Mouse (Mus musculus): ENCODE measurements around the gene Cxcl17. TPM values are rescaled to one million over a fixed set of nuclear protein-coding genes. Genes with fewer than 3 reads are reported as not detected.

Cxcl17 gene
- total and polyA plus RNA-seq, 2 experiments: not detected

DNA sequence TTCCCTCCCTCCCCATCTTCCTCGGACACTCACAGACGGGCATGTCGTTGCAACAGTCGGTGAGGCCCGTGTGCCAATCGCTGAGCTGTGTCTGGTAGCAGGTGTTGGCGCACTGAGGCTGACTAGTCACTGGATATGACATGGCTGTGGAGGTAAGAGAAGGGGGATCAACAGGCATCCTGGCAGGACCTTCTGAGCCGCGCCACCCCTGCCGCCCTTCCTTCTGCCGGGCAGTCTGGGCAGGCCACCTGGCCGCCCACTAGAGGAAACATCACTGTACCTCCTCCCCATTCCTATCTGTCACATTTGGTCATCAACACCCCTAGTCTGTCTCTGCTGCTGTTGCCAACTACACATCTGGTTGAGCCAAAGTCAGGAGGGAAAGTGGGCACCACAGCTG, 44.4 kb downstream of the Cxcl17 start:
- H3K27ac ChIP-seq (replicated peaks; ENCODE audit: insufficient read depth, low read depth, low read length): no peak overlapping the region
- no peaks in the 10 kb centered on the region for H3K79me2 ChIP-seq (ENCODE audit: control insufficient read depth, insufficient read depth, low read length)
- H3K27me3 ChIP-seq (ENCODE audit: control insufficient read depth, insufficient read depth, low read length): peaks cover 14% of the 10 kb centered on the region
- no peaks in the 10 kb centered on the region for H3K4me1 ChIP-seq (ENCODE audit: control insufficient read depth, insufficient read depth, low read length)
- no peak for DNase-seq (ENCODE audit: extremely low read depth, low read depth, low spot score)
- H3K9ac ChIP-seq (ENCODE audit: low read depth, low read length): no peak overlapping the region
- TF ChIP-seq POLR2A (IDR thresholded peaks at IDR 0.05; ENCODE audit: extremely low read depth, insufficient read depth, low read length) (no peak), CTCF (IDR thresholded peaks at IDR 0.05; ENCODE audit: low read depth, low read length) (no peak)
- H3K4me3 ChIP-seq (ENCODE audit: insufficient read depth, low read depth, low read length): no peak overlapping the region
- WGBS: 26% methylated on average over 12 of the region's 12 CpGs
- no peaks in the 10 kb centered on the region for H3K36me3 ChIP-seq (ENCODE audit: control insufficient read depth, insufficient read depth, low read length)

- H3K27me3 ChIP-seq (ENCODE audit: control insufficient read depth, insufficient read depth, low read length): peaks cover 14% of the 10 kb centered on the region
- 4% methylated on average over 33 of the region's 33 CpGs for WGBS
These were observed 44.9 kb downstream of the Cxcl17 start for GRCm38 (mm10) chr7:25367632-25368293.

GRCm38 (mm10) chr7:25365937-25366625, 46.6 kb downstream of the Cxcl17 start:
- Histone ChIP-seq H3K79me2 (ENCODE audit: control insufficient read depth, insufficient read depth, low read length) (no peaks in the 10 kb centered on the region), H3K4me3 (ENCODE audit: insufficient read depth, low read depth, low read length) (no peak overlapping the region), H3K9ac (ENCODE audit: low read depth, low read length) (no peak overlapping the region), H3K36me3 (ENCODE audit: control insufficient read depth, insufficient read depth, low read length) (no peaks in the 10 kb centered on the region), H3K27ac (replicated peaks; ENCODE audit: insufficient read depth, low read depth, low read length) (no peak overlapping the region), H3K4me1 (ENCODE audit: control insufficient read depth, insufficient read depth, low read length) (no peaks in the 10 kb centered on the region), H3K27me3 (ENCODE audit: control insufficient read depth, insufficient read depth, low read length) (peaks cover 14% of the 10 kb centered on the region)
- DNase-seq (ENCODE audit: extremely low read depth, low read depth, low spot score): no peak
- WGBS: 55% methylated on average over 13 of the region's 13 CpGs
- TF ChIP-seq POLR2A (IDR thresholded peaks at IDR 0.05; ENCODE audit: extremely low read depth, insufficient read depth, low read length) (no peak), CTCF (IDR thresholded peaks at IDR 0.05; ENCODE audit: low read depth, low read length) (no peak)

More at GRCm38 (mm10) chr7:25367632-25368293, 44.9 kb downstream of the Cxcl17 start:
- Histone ChIP-seq H3K4me3 (ENCODE audit: insufficient read depth, low read depth, low read length) (no peak overlapping the region), H3K9ac (ENCODE audit: low read depth, low read length) (no peak overlapping the region), H3K36me3 (ENCODE audit: control insufficient read depth, insufficient read depth, low read length) (no peaks in the 10 kb centered on the region), H3K27ac (replicated peaks; ENCODE audit: insufficient read depth, low read depth, low read length) (no peak overlapping the region), H3K79me2 (ENCODE audit: control insufficient read depth, insufficient read depth, low read length) (no peaks in the 10 kb centered on the region), H3K4me1 (ENCODE audit: control insufficient read depth, insufficient read depth, low read length) (no peaks in the 10 kb centered on the region)
- DNase-seq (ENCODE audit: extremely low read depth, low read depth, low spot score): no peak
- peak; percentile 67 for TF ChIP-seq CTCF (IDR thresholded peaks at IDR 0.05; ENCODE audit: low read depth, low read length)
- TF ChIP-seq POLR2A (IDR thresholded peaks at IDR 0.05; ENCODE audit: extremely low read depth, insufficient read depth, low read length): no peak

- Histone ChIP-seq H3K4me1 (ENCODE audit: control insufficient read depth, insufficient read depth, low read length) (no peaks in the 10 kb centered on the region), H3K79me2 (ENCODE audit: control insufficient read depth, insufficient read depth, low read length) (no peaks in the 10 kb centered on the region), H3K27me3 (ENCODE audit: control insufficient read depth, insufficient read depth, low read length) (peaks cover 9% of the 10 kb centered on the region), H3K9ac (ENCODE audit: low read depth, low read length) (no peak overlapping the region), H3K27ac (replicated peaks; ENCODE audit: insufficient read depth, low read depth, low read length) (no peak overlapping the region), H3K36me3 (ENCODE audit: control insufficient read depth, insufficient read depth, low read length) (no peaks in the 10 kb centered on the region), H3K4me3 (ENCODE audit: insufficient read depth, low read depth, low read length) (no peak overlapping the region)
- 94% methylated on average over 17 of the region's 17 CpGs for WGBS
- TF ChIP-seq POLR2A (IDR thresholded peaks at IDR 0.05; ENCODE audit: extremely low read depth, insufficient read depth, low read length): no peak
- TF ChIP-seq CTCF (IDR thresholded peaks at IDR 0.05; ENCODE audit: low read depth, low read length): no peak
- no peak for DNase-seq (ENCODE audit: extremely low read depth, low read depth, low spot score)
These were observed 49.1 kb downstream of the Cxcl17 start for GRCm38 (mm10) chr7:25363632-25364031.

- Histone ChIP-seq H3K27ac (replicated peaks; ENCODE audit: insufficient read depth, low read depth, low read length) (no peak overlapping the region), H3K36me3 (ENCODE audit: control insufficient read depth, insufficient read depth, low read length) (no peaks in the 10 kb centered on the region), H3K9ac (ENCODE audit: low read depth, low read length) (no peak overlapping the region), H3K27me3 (ENCODE audit: control insufficient read depth, insufficient read depth, low read length) (peaks cover 4% of the 10 kb centered on the region), H3K4me1 (ENCODE audit: control insufficient read depth, insufficient read depth, low read length) (no peaks in the 10 kb centered on the region), H3K4me3 (ENCODE audit: insufficient read depth, low read depth, low read length) (no peak overlapping the region), H3K79me2 (ENCODE audit: control insufficient read depth, insufficient read depth, low read length) (no peaks in the 10 kb centered on the region)
- no peak for TF ChIP-seq POLR2A (IDR thresholded peaks at IDR 0.05; ENCODE audit: extremely low read depth, insufficient read depth, low read length)
- TF ChIP-seq CTCF (IDR thresholded peaks at IDR 0.05; ENCODE audit: low read depth, low read length): peak; percentile 43; the same call in 1 of the 2 replicates
- WGBS: 86% methylated on average over 19 of the region's 19 CpGs
- no peak for DNase-seq (ENCODE audit: extremely low read depth, low read depth, low spot score)
These were observed 49.5 kb downstream of the Cxcl17 start for GRCm38 (mm10) chr7:25363151-25363550.

GRCm38 (mm10) chr7:25358721-25359206, 53.9 kb downstream of the Cxcl17 start:
- no peak overlapping the region for H3K27ac ChIP-seq (replicated peaks; ENCODE audit: insufficient read depth, low read depth, low read length)
- H3K9ac ChIP-seq (ENCODE audit: low read depth, low read length): no peak overlapping the region
- H3K4me1 ChIP-seq (ENCODE audit: control insufficient read depth, insufficient read depth, low read length): no peaks in the 10 kb centered on the region
- TF ChIP-seq CTCF (IDR thresholded peaks at IDR 0.05; ENCODE audit: low read depth, low read length) (no peak), POLR2A (IDR thresholded peaks at IDR 0.05; ENCODE audit: extremely low read depth, insufficient read depth, low read length) (no peak)
- no peaks in the 10 kb centered on the region for H3K79me2 ChIP-seq (ENCODE audit: control insufficient read depth, insufficient read depth, low read length)
- 87% methylated on average over 18 of the region's 19 CpGs for WGBS
- no peak for DNase-seq (ENCODE audit: extremely low read depth, low read depth, low spot score)
- no peaks in the 10 kb centered on the region for H3K36me3 ChIP-seq (ENCODE audit: control insufficient read depth, insufficient read depth, low read length)
- no peak overlapping the region for H3K4me3 ChIP-seq (ENCODE audit: insufficient read depth, low read depth, low read length)
- H3K27me3 ChIP-seq (ENCODE audit: control insufficient read depth, insufficient read depth, low read length): no peaks in the 10 kb centered on the region

Other genes with a start within 250 kb of the Cxcl17 start
- gene Pou2f2, start 233.2 kb downstream of the Cxcl17 start, total RNA-seq (2014; rRNA removed): 0.34 and 0.37 TPM in 2 replicates
- 0.44 and 1.2 TPM in 2 replicates for gene Pou2f2, start 233.2 kb downstream of the Cxcl17 start, polyA plus RNA-seq (2012; rRNA removed)
- gene Dedd2, start 192.3 kb downstream of the Cxcl17 start, total RNA-seq (2014; rRNA removed): 20.2 and 24.6 TPM in 2 replicates
- gene Dedd2, start 192.3 kb downstream of the Cxcl17 start, polyA plus RNA-seq (2012; rRNA removed): 27.9 and 35.4 TPM in 2 replicates
- 2.2 and 2.6 TPM in 2 replicates for gene Zfp526, start 191.5 kb downstream of the Cxcl17 start, total RNA-seq (2014; rRNA removed)
- 3.4 and 4.7 TPM in 2 replicates for gene Zfp526, start 191.5 kb downstream of the Cxcl17 start, polyA plus RNA-seq (2012; rRNA removed)
- gene Gsk3a, start 175.0 kb downstream of the Cxcl17 start, total RNA-seq (2014; rRNA removed): 9.1 and 11.4 TPM in 2 replicates
- gene Gsk3a, start 175.0 kb downstream of the Cxcl17 start, polyA plus RNA-seq (2012; rRNA removed): 69.3 and 74.5 TPM in 2 replicates
- 7.4 and 8.8 TPM in 2 replicates for gene Erf, start 162.1 kb downstream of the Cxcl17 start, total RNA-seq (2014; rRNA removed)
- 23.3 and 27.0 TPM in 2 replicates for gene Erf, start 162.1 kb downstream of the Cxcl17 start, polyA plus RNA-seq (2012; rRNA removed)
- 5.3 and 8.3 TPM in 2 replicates for gene Cic, start 145.2 kb downstream of the Cxcl17 start, total RNA-seq (2014; rRNA removed)
- 18.3 and 23.3 TPM in 2 replicates for gene Cic, start 145.2 kb downstream of the Cxcl17 start, polyA plus RNA-seq (2012; rRNA removed)
- gene Pafah1b3, start 114.9 kb downstream of the Cxcl17 start, total RNA-seq (2014; rRNA removed): 3.7 and 6.0 TPM in 2 replicates
- gene Pafah1b3, start 114.9 kb downstream of the Cxcl17 start, polyA plus RNA-seq (2012; rRNA removed): 8.4 and 10.0 TPM in 2 replicates
- not detected in 2 replicates for gene Prr19, start 111.5 kb downstream of the Cxcl17 start, total RNA-seq (2014; rRNA removed)
- gene Prr19, start 111.5 kb downstream of the Cxcl17 start, polyA plus RNA-seq (2012; rRNA removed): not detected in 2 replicates
- not detected in 2 replicates for gene Tmem145, start 106.8 kb downstream of the Cxcl17 start, total RNA-seq (2014; rRNA removed)
- gene Tmem145, start 106.8 kb downstream of the Cxcl17 start, polyA plus RNA-seq (2012; rRNA removed): not detected in 2 replicates
- gene Megf8, start 95.7 kb downstream of the Cxcl17 start, total RNA-seq (2014; rRNA removed): 1.5 and 2.6 TPM in 2 replicates
- 5.1 and 5.4 TPM in 2 replicates for gene Megf8, start 95.7 kb downstream of the Cxcl17 start, polyA plus RNA-seq (2012; rRNA removed)
- gene Cnfn, start 43.2 kb downstream of the Cxcl17 start, total RNA-seq (2014; rRNA removed): not detected in 2 replicates
- gene Cnfn, start 43.2 kb downstream of the Cxcl17 start, polyA plus RNA-seq (2012; rRNA removed): not detected in 2 replicates
- gene Lipe, start 14.2 kb downstream of the Cxcl17 start, total RNA-seq (2014; rRNA removed): 8.3 and 8.7 TPM in 2 replicates
- 9.8 and 11.3 TPM in 2 replicates for gene Lipe, start 14.2 kb downstream of the Cxcl17 start, polyA plus RNA-seq (2012; rRNA removed)
- 45.5 and 59.6 TPM in 2 replicates for gene Ceacam1, start 64.7 kb upstream of the Cxcl17 start, total RNA-seq (2014; rRNA removed)
- 84.8 and 87.9 TPM in 2 replicates for gene Ceacam1, start 64.7 kb upstream of the Cxcl17 start, polyA plus RNA-seq (2012; rRNA removed)
- gene Ceacam2, start 127.0 kb upstream of the Cxcl17 start, total RNA-seq (2014; rRNA removed): 0.07 TPM in 1 of 2 replicates, not detected in the other
- 0.10 and 0.34 TPM in 2 replicates for gene Ceacam2, start 127.0 kb upstream of the Cxcl17 start, polyA plus RNA-seq (2012; rRNA removed)
- not detected in 2 replicates for gene Erich4, start 203.0 kb upstream of the Cxcl17 start, total RNA-seq (2014; rRNA removed)
- not detected in 2 replicates for gene Erich4, start 203.0 kb upstream of the Cxcl17 start, polyA plus RNA-seq (2012; rRNA removed)
- 36.0 and 40.7 TPM in 2 replicates for gene Dmac2, start 206.5 kb upstream of the Cxcl17 start, total RNA-seq (2014; rRNA removed)
- 62.3 and 64.0 TPM in 2 replicates for gene Dmac2, start 206.5 kb upstream of the Cxcl17 start, polyA plus RNA-seq (2012; rRNA removed)
- 0.46 and 0.67 TPM in 2 replicates for gene B3gnt8, start 213.8 kb upstream of the Cxcl17 start, total RNA-seq (2014; rRNA removed)
- gene B3gnt8, start 213.8 kb upstream of the Cxcl17 start, polyA plus RNA-seq (2012; rRNA removed): 0.90 and 1.1 TPM in 2 replicates
- 273 and 293 TPM in 2 replicates for gene Bckdha, start 246.1 kb upstream of the Cxcl17 start, total RNA-seq (2014; rRNA removed)
- 521 and 573 TPM in 2 replicates for gene Bckdha, start 246.1 kb upstream of the Cxcl17 start, polyA plus RNA-seq (2012; rRNA removed)
- 30.4 and 32.1 TPM in 2 replicates for gene Exosc5, start 246.3 kb upstream of the Cxcl17 start, total RNA-seq (2014; rRNA removed)
- gene Exosc5, start 246.3 kb upstream of the Cxcl17 start, polyA plus RNA-seq (2012; rRNA removed): 70.3 and 75.1 TPM in 2 replicates